In genomic region chr10:17666089-17666488, GRCm38 (mm10) we compare ENCODE assay signal across 25 mouse cellular contexts. TPM values are rescaled to one million over a fixed set of nuclear protein-coding genes. Genes with fewer than 3 reads are reported as not detected.
DNase-seq lines count a peak whose midpoint lies in the region; ATAC-seq and TF ChIP-seq lines count a peak whose summit lies in the region.
"Had no signal": no experiment of that assay in that cellular context is flagged by ENCODE, and none has a peak within 500 bp of the region (broad histone marks: within the 10 kb centered on the region; RNA-seq: fewer than 3 reads in every experiment).

No protein-coding gene starts in this region.

- WGBS in intestine, postnatal 0 days, result 78% methylated on average over 3 of the region's 3 CpGs

- no peak overlapping the region for H3K4me2 ChIP-seq in intestine, postnatal 0 days (replicated peaks; ENCODE audit: low read depth)
- H3K4me2 ChIP-seq: embryonic facial prominence, embryonic 15.5 days; heart, embryonic 11.5 days; heart, embryonic 15.5 days; hindbrain, embryonic 13.5 days; intestine, embryonic 15.5 days had no signal

- H3K4me1 ChIP-seq in intestine, postnatal 0 days (replicated peaks; ENCODE audit: control insufficient read depth, insufficient read depth, low read length), result no peaks in the 10 kb centered on the region
- H3K4me1 ChIP-seq: embryonic facial prominence, embryonic 15.5 days; forebrain, embryonic 10.5 days; heart, embryonic 15.5 days; hindbrain, embryonic 13.5 days; intestine, embryonic 15.5 days had no signal

- peak; percentile 79 for ATAC-seq in cerebellum, adult (ENCODE audit: insufficient number of reproducible peaks, low FRiP score, low TSS enrichment)
- ATAC-seq in intestine, postnatal 0 days, result no peak
- ATAC-seq: activated CD4-positive, CD25-positive, alpha-beta regulatory T cell, adult 4 months; CD4-positive, CD25-positive, alpha-beta regulatory T cell, adult 4 months; forebrain, embryonic 14.5 days; intestine, embryonic 15.5 days had no signal

- H3K27me3 ChIP-seq in intestine, postnatal 0 days (replicated peaks; ENCODE audit: control insufficient read depth, insufficient read depth, low read length), result no peaks in the 10 kb centered on the region
- H3K27me3 ChIP-seq: embryonic facial prominence, embryonic 15.5 days; heart, embryonic 15.5 days; hindbrain, embryonic 13.5 days; intestine, embryonic 15.5 days had no signal

- H3K9me3 ChIP-seq in intestine, postnatal 0 days (ENCODE audit: control insufficient read depth), result no peaks in the 10 kb centered on the region
- H3K9me3 ChIP-seq: embryonic facial prominence, embryonic 15.5 days; forebrain, embryonic 10.5 days; G1E; heart, embryonic 15.5 days; hindbrain, embryonic 13.5 days; intestine, embryonic 15.5 days had no signal

- TF ChIP-seq CTCF in intestine, postnatal 0 days (IDR thresholded peaks at IDR 0.05; ENCODE audit: low read depth), result no peak

- no peak overlapping the region for H3K4me3 ChIP-seq in intestine, postnatal 0 days (ENCODE audit: low read depth, low read length)
- H3K4me3 ChIP-seq: embryonic facial prominence, embryonic 15.5 days; erythroblast, embryonic 14.5 days; forebrain, embryonic 10.5 days; gastrocnemius, adult 2 months; heart, embryonic 15.5 days; hindbrain, embryonic 13.5 days; intestine, embryonic 15.5 days had no signal

- DNase-seq in cerebellum, postnatal 4 days (ENCODE audit: low spot score in 2 of 2), result no peak
- peak; percentile 13 for DNase-seq in cerebellum, adult 8-10 months
- peak; percentile 22 to 49 for DNase-seq in cerebellum, postnatal 14 days
- no peak for DNase-seq in layer of hippocampus, postnatal 25 days (ENCODE audit: extremely low spot score in 1 of 2, low spot score in 1 of 2)
- no peak for DNase-seq in right cerebral cortex, postnatal 14 days
- DNase-seq: adrenal gland, postnatal 14 days; B cell, adult 2 months; embryo, embryonic 11 days; gastrocnemius, adult 2 months; heart, adult 18-20 months; heart, postnatal 14 days; kidney, adult 2 months had no signal

- no peak overlapping the region for H3K27ac ChIP-seq in intestine, postnatal 0 days (ENCODE audit: low read depth, low read length)
- H3K27ac ChIP-seq: embryonic facial prominence, embryonic 15.5 days; forebrain, embryonic 10.5 days; gastrocnemius, adult 2 months; heart, embryonic 15.5 days; hindbrain, embryonic 13.5 days; intestine, embryonic 15.5 days had no signal

- H3K9ac ChIP-seq in intestine, postnatal 0 days (ENCODE audit: low read depth, low read length), result no peak overlapping the region
- H3K9ac ChIP-seq: embryonic facial prominence, embryonic 15.5 days; heart, embryonic 15.5 days; hindbrain, embryonic 13.5 days; intestine, embryonic 15.5 days had no signal

- no peaks in the 10 kb centered on the region for H3K36me3 ChIP-seq in intestine, postnatal 0 days (ENCODE audit: control insufficient read depth, insufficient read depth)
- H3K36me3 ChIP-seq: embryonic facial prominence, embryonic 15.5 days; forebrain, embryonic 10.5 days; G1E; heart, embryonic 15.5 days; hindbrain, embryonic 13.5 days; intestine, embryonic 15.5 days had no signal

RNA-seq across cellular contexts. Expression of gene Cited2, which starts 56.9 kb away (rescaled TPM):
- total RNA-seq in layer of hippocampus, postnatal 25 days (2021), result 10 to 100 TPM; 33.0 to 39.9 TPM
- 41.8 and 47.0 TPM in 2 replicates for polyA plus RNA-seq in intestine, postnatal 0 days (2015; fragmentation: Nextera tagmentation; extraction: Ambion mirVana)

Comparison
In these comparisons a context has a peak if more than half of its experiments do, and no peak if none do; other contexts are left out.
1. DNase-seq: peak in cerebellum, adult 8-10 months (single experiment) and cerebellum, postnatal 14 days (2 of 2); none in cerebellum, postnatal 4 days (0 of 2), layer of hippocampus, postnatal 25 days (0 of 2) and right cerebral cortex, postnatal 14 days (single experiment).